Mouse (Mus musculus) heart, embryonic 16.5 days (tissue): ENCODE data around the gene Olfr921. TPM values are rescaled to one million over a fixed set of nuclear protein-coding genes. Genes with fewer than 3 reads are reported as not detected.

Experiments used
- ATAC-seq: fragments of 200-750 bp; cut with Nextera tagmentation; replicated peaks from 2 replicates; pipeline ENCODE4 v1.8.0; 2017; ENCODE audit warnings: moderate number of reproducible peaks; ENCODE audit not compliant: insufficient read depth, low FRiP score; ENCODE audit errors: extremely low read depth
- H3K27ac ChIP-seq: fragments of 300-500 bp; sonication (generic); 2 replicates; pipeline ENCODE4 v1.5.1; 2014; ENCODE audit warnings: mild to moderate bottlenecking, low read length, control low read depth, moderate library complexity
- H3K27me3 ChIP-seq: fragments of 300-500 bp; sonication (generic); 2 replicates; pipeline ENCODE4 v1.6.1; 2014; ENCODE audit warnings: low read length, mixed read lengths; ENCODE audit not compliant: control insufficient read depth, insufficient read depth
- H3K36me3 ChIP-seq: fragments of 300-500 bp; sonication (generic); 2 replicates; pipeline ENCODE4 v1.6.1; 2014; ENCODE audit not compliant: control insufficient read depth, insufficient read depth
- H3K4me1 ChIP-seq: fragments of 300-500 bp; sonication (generic); 2 replicates; pipeline ENCODE4 v1.6.1; 2014; ENCODE audit warnings: low read length, mixed read lengths; ENCODE audit not compliant: control insufficient read depth, insufficient read depth
- H3K4me2 ChIP-seq: fragments of 300-500 bp; sonication (generic); 2 replicates; pipeline ENCODE4 v1.6.1; 2014; ENCODE audit warnings: low read depth, mild to moderate bottlenecking, control low read depth, low read length
- H3K4me3 ChIP-seq: fragments of 300-500 bp; sonication (generic); 2 replicates; pipeline ENCODE4 v1.5.1; 2014; ENCODE audit warnings: mild to moderate bottlenecking, control low read depth, low read length
- H3K9ac ChIP-seq: fragments of 300-500 bp; sonication (generic); 2 replicates; pipeline ENCODE4 v1.6.1; 2014; ENCODE audit warnings: low read length, control low read depth
- H3K9me3 ChIP-seq: fragments of 300-500 bp; sonication (generic); replicated peaks from 2 replicates; pipeline ENCODE4 v1.6.1; 2016; ENCODE audit warnings: low read length; ENCODE audit not compliant: control insufficient read depth
- WGBS: fragments of 180-500 bp; shearing (Covaris S2); extraction: QIAGEN DNeasy Blood & Tissue Kit; methylation state at CpG from one replicate; pipeline ENCODE4 v1.1.7; 2014; 5-methylcytosine and 5-hydroxymethylcytosine counted together
- polyA plus RNA-seq: library from polyadenylated mRNA; unstranded; fragments of >200 nt; fragmentation: Nextera tagmentation; extraction: Ambion mirVana; gene quantifications from 2 replicates; pipeline ENCODE4 v1.2.1, GENCODE M21; 2015

Gene Olfr921
- polyA plus RNA-seq, result not detected in 2 replicates

- Histone ChIP-seq H3K27ac (no peak within 1 kb of the TSS), H3K27me3 (no peaks in the 10 kb centered on the region), H3K4me2 (no peak within 1 kb of the TSS), H3K4me1 (no peaks in the 10 kb centered on the region), H3K4me3 (no peak within 1 kb of the TSS), H3K9me3 (no peaks in the 10 kb centered on the region), H3K36me3 (no peaks in the 10 kb centered on the region), H3K9ac (no peak within 1 kb of the TSS)
- no peak for ATAC-seq
Measured at GRCm38 (mm10) chr9:38772768-38773167, at the start of gene Olfr921. Gene Olfr921, plus strand, starts transcription at chr9:38773068.

- Histone ChIP-seq H3K4me1 (peaks cover 6% of the 10 kb centered on the region; the same call in 1 of the 2 replicates), H3K36me3 (peaks cover 32% of the 10 kb centered on the region), H3K4me2 (no peak overlapping the region), H3K9ac (no peak overlapping the region), H3K4me3 (no peak overlapping the region), H3K27ac (no peak overlapping the region), H3K9me3 (no peaks in the 10 kb centered on the region), H3K27me3 (no peaks in the 10 kb centered on the region)
- WGBS, result 82% methylated on average over 1 of the region's 1 CpGs
- no peak for ATAC-seq
Measured at GRCm38 (mm10) chr9:38724044-38724443, 48.8 kb upstream of the Olfr921 start.

- Histone ChIP-seq H3K27me3 (no peaks in the 10 kb centered on the region), H3K27ac (no peak overlapping the region), H3K4me3 (no peak overlapping the region), H3K9me3 (no peaks in the 10 kb centered on the region), H3K9ac (no peak overlapping the region), H3K4me1 (no peaks in the 10 kb centered on the region), H3K36me3 (peaks cover 33% of the 10 kb centered on the region), H3K4me2 (no peak overlapping the region)
- WGBS, result 70% methylated on average over 3 of the region's 3 CpGs
- ATAC-seq, result no peak
Measured at GRCm38 (mm10) chr9:38728218-38728617, 44.6 kb upstream of the Olfr921 start.

DNA sequence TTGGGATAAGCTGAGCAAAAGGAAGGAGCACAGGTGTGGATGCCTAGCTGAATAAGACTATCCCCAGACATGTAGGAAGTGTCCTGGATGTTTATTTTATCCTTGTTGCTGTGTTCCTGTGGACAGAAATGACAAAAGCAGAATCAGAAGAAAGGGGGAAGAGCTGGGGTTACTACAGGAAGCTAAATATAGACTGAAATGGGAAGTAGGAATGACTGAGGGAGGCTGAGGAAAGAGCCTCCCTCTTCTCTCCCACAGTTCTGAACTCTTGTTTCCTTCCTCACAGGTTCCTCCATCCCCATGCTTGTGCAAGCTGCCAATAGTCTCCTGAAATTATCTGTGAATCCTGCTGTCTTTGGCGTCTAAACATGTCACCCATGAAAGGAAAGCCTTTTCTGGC, 31.5 kb upstream of the Olfr921 start:
- WGBS, result 73% methylated on average over 1 of the region's 1 CpGs
- H3K9ac ChIP-seq, result no peak overlapping the region
- no peak for ATAC-seq

DNA sequence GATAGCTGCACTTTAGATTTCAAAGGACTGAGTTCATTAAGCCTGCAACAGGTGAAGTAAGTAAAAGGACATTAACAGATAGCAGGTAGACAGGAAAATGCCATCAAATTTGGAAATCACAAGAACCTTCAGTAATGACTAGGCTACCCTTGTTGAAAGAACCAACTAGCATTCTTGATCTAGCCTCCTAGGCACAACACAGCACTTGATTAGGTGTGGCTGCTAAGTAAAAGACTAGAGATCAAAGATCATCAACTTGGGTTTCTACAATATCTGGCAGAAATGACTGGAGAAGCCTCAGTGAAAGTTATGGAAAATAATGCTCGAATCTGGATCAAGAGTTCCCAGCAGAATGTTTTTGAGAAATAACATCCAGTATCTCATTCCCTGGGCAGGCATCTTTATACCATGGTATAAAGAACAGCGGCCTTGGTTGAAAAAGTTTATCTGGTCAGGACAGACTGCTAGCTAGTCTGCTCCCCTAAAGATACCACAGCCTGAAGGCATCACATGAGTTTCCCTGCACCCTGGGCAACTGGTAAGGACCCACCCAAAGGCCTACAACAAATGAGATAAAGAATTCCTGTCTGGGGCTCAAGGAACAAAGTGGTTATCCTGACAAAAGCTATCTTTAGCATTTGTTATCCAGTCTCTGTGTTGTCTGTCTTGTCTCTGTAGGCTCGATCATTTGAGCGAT, 28.1 kb upstream of the Olfr921 start:
- H3K9me3 ChIP-seq, result no peaks in the 10 kb centered on the region
- H3K36me3 ChIP-seq, result peaks cover 4% of the 10 kb centered on the region
- H3K4me2 ChIP-seq, result no peak overlapping the region
- H3K27ac ChIP-seq, result no peak overlapping the region
- H3K27me3 ChIP-seq, result no peaks in the 10 kb centered on the region
- 70% methylated on average over 4 of the region's 4 CpGs for WGBS
- no peak overlapping the region for H3K9ac ChIP-seq
- no peak overlapping the region for H3K4me3 ChIP-seq
- ATAC-seq, result no peak
- no peaks in the 10 kb centered on the region for H3K4me1 ChIP-seq

More for the DNA sequence above, 31.5 kb upstream of the Olfr921 start:
- H3K4me1 ChIP-seq, result no peaks in the 10 kb centered on the region
- H3K4me3 ChIP-seq, result no peak overlapping the region
- no peaks in the 10 kb centered on the region for H3K27me3 ChIP-seq
- no peaks in the 10 kb centered on the region for H3K9me3 ChIP-seq
- no peak overlapping the region for H3K27ac ChIP-seq
- peaks cover 10% of the 10 kb centered on the region for H3K36me3 ChIP-seq
- no peak overlapping the region for H3K4me2 ChIP-seq

DNA sequence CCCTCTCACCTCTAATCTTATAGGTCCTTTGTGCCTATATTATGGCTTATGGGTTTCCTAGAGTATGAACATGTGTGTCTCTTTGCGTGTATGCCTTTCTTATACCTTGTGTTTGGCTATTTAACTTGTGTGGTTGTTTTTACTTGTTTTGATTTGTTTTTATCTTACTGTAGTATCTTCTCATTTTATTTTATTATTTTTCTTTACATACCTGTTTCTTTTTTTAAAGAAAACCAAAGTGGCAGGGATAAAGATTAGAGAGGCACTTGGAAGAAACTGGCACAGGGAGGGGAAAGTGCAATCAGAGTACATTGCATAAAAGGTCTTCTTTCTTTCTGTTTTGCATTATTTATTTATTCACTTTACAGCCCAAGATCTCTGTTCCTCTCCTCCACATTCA, 20.9 kb upstream of the Olfr921 start, which contains the start of gene Olfr920:
TSS of gene Olfr920 (plus strand) at position 301 of the 400 bp plus-strand sequence.
- H3K4me1 ChIP-seq, result no peaks in the 10 kb centered on the region
- H3K27me3 ChIP-seq, result no peaks in the 10 kb centered on the region
- H3K4me2 ChIP-seq, result no peak within 1 kb of the TSS
- no peaks in the 10 kb centered on the region for H3K9me3 ChIP-seq
- H3K36me3 ChIP-seq, result no peaks in the 10 kb centered on the region
- ATAC-seq, result no peak
- WGBS, result 81% methylated on average over 1 of the region's 1 CpGs
- no peak within 1 kb of the TSS for H3K9ac ChIP-seq
- no peak within 1 kb of the TSS for H3K4me3 ChIP-seq
- H3K27ac ChIP-seq, result no peak within 1 kb of the TSS

- Histone ChIP-seq H3K4me1 (no peaks in the 10 kb centered on the region), H3K4me3 (no peak overlapping the region), H3K9ac (no peak overlapping the region), H3K9me3 (no peaks in the 10 kb centered on the region), H3K27ac (no peak overlapping the region), H3K27me3 (no peaks in the 10 kb centered on the region), H3K36me3 (no peaks in the 10 kb centered on the region), H3K4me2 (no peak overlapping the region)
- 88% methylated on average over 2 of the region's 2 CpGs for WGBS
- ATAC-seq, result no peak
Measured at GRCm38 (mm10) chr9:38792689-38793088, 19.8 kb downstream of the Olfr921 start.

DNA sequence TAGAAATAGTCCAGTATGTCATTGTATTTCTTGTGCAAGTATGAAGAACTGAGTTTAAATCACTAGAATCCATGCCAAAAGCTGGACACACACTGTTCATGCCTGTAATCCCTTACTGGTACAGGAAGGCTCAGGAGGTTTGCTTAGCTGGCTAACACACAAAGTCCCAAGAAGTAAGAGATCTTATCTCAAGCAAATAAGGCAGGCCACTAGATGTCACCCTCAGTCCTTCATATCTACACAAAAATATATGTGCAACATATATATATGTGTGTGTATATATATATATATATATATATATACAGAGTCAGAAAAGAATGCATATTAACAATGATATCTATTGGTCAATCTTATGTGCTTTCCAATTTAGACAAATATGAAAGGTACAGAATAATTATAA, 32.8 kb downstream of the Olfr921 start:
- Histone ChIP-seq H3K9ac (no peak overlapping the region), H3K4me1 (no peaks in the 10 kb centered on the region), H3K36me3 (no peaks in the 10 kb centered on the region), H3K27me3 (no peaks in the 10 kb centered on the region), H3K27ac (no peak overlapping the region), H3K4me2 (no peak overlapping the region), H3K4me3 (no peak overlapping the region), H3K9me3 (no peaks in the 10 kb centered on the region)
- no peak for ATAC-seq

DNA sequence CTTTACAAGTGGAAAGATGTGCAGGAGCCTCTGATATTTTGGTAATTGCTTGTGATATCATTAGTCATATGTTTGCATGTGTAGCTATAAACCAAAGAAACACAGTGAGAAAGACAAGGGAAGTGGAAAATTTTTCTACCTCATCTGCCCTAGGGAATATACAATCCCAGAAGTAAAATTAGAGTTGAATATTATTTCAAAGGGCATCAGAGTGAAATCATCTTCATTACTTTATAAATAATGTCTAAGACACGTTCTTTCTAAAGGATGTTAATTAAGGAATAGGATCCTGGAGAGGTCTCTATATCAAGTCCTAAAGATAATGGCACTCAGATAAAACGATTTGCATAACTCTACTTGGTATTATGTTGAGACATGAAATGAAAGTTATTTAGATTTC, 41.4 kb downstream of the Olfr921 start, which contains the start of gene Olfr922:
TSS of gene Olfr922 (plus strand) at position 301 of the 400 bp plus-strand sequence.
- H3K27me3 ChIP-seq, result no peaks in the 10 kb centered on the region
- no peak for ATAC-seq
- H3K27ac ChIP-seq, result no peak within 1 kb of the TSS
- H3K9ac ChIP-seq, result no peak within 1 kb of the TSS
- H3K4me1 ChIP-seq, result no peaks in the 10 kb centered on the region
- H3K4me3 ChIP-seq, result no peak within 1 kb of the TSS
- H3K4me2 ChIP-seq, result no peak within 1 kb of the TSS
- H3K36me3 ChIP-seq, result no peaks in the 10 kb centered on the region
- H3K9me3 ChIP-seq, result no peaks in the 10 kb centered on the region; the same call in 1 of the 2 replicates
- WGBS, result 50% methylated on average over 2 of the region's 2 CpGs
